Mouse (Mus musculus): ENCODE results near the gene Fam151a. TPM values are rescaled to one million over a fixed set of nuclear protein-coding genes. Genes with fewer than 3 reads are reported as not detected.
A peak's percentile ranks its signal among the peaks of the same experiment; 100 is the strongest.

Gene Fam151a
- polyA plus RNA-seq (2014; fragmentation: Nextera tagmentation; extraction: Ambion mirVana), result 0.11 TPM in 1 of 2 replicates, not detected in the other

- H3K4me3 ChIP-seq (ENCODE audit: low read depth, low read length), result no peak within 1 kb of the TSS
- ATAC-seq (replicated peaks; ENCODE audit: insufficient number of reproducible peaks, low FRiP score, low TSS enrichment), result no peak
- no peak within 1 kb of the TSS for H3K4me2 ChIP-seq
- H3K9ac ChIP-seq (ENCODE audit: low read depth, low read length), result no peak within 1 kb of the TSS; the same call in 1 of the 2 replicates
- no peaks in the 10 kb centered on the region; the same call in 1 of the 2 replicates for H3K27me3 ChIP-seq (ENCODE audit: control insufficient read depth, insufficient read depth, low read length)
- H3K9me3 ChIP-seq (replicated peaks; ENCODE audit: control insufficient read depth, low read length), result no peaks in the 10 kb centered on the region
- H3K4me1 ChIP-seq (ENCODE audit: control insufficient read depth, insufficient read depth, low read length), result no peaks in the 10 kb centered on the region
- 27% methylated on average over 4 of the region's 4 CpGs for WGBS (ENCODE audit: insufficient replicate concordance)
- H3K27ac ChIP-seq (ENCODE audit: low read depth, low read length), result no peak within 1 kb of the TSS
- no peaks in the 10 kb centered on the region for H3K36me3 ChIP-seq (ENCODE audit: control insufficient read depth, insufficient read depth, low read length)
These were observed at the start of gene Fam151a for GRCm38 (mm10) chr4:106733636-106734035. TSS of gene Fam151a (plus strand) at chr4:106733889.

GRCm38 (mm10) chr4:106688636-106689296, 44.9 kb upstream of the Fam151a start:
- no peak overlapping the region for H3K9ac ChIP-seq (ENCODE audit: low read depth, low read length)
- peak; percentile 57 for ATAC-seq (replicated peaks; ENCODE audit: insufficient number of reproducible peaks, low FRiP score, low TSS enrichment)
- H3K27ac ChIP-seq (ENCODE audit: low read depth, low read length), result peak overlapping the region; percentile 41
- no peaks in the 10 kb centered on the region for H3K9me3 ChIP-seq (replicated peaks; ENCODE audit: control insufficient read depth, low read length)
- H3K4me1 ChIP-seq (ENCODE audit: control insufficient read depth, insufficient read depth, low read length), result 0 out of 2 replicates have a peak, but pooled peaks cover 2% of the 10 kb centered on the region
- no peaks in the 10 kb centered on the region for H3K36me3 ChIP-seq (ENCODE audit: control insufficient read depth, insufficient read depth, low read length)
- H3K27me3 ChIP-seq (ENCODE audit: control insufficient read depth, insufficient read depth, low read length), result no peaks in the 10 kb centered on the region
- H3K4me2 ChIP-seq, result no peak overlapping the region
- H3K4me3 ChIP-seq (ENCODE audit: low read depth, low read length), result no peak overlapping the region
- WGBS (ENCODE audit: insufficient replicate concordance), result 30% methylated on average over 3 of the region's 3 CpGs

- WGBS (ENCODE audit: insufficient replicate concordance), result 78% methylated on average over 15 of the region's 15 CpGs
These were observed 39.8 kb upstream of the Fam151a start for GRCm38 (mm10) chr4:106693841-106694430.

GRCm38 (mm10) chr4:106699989-106700388, 33.7 kb upstream of the Fam151a start:
- no peak overlapping the region for H3K4me2 ChIP-seq
- no peak; the same call in 1 of the 2 replicates for ATAC-seq (replicated peaks; ENCODE audit: insufficient number of reproducible peaks, low FRiP score, low TSS enrichment)

More at GRCm38 (mm10) chr4:106693841-106694430, 39.8 kb upstream of the Fam151a start:
- no peak overlapping the region for H3K27ac ChIP-seq (ENCODE audit: low read depth, low read length)
- no peaks in the 10 kb centered on the region for H3K27me3 ChIP-seq (ENCODE audit: control insufficient read depth, insufficient read depth, low read length)
- ATAC-seq (replicated peaks; ENCODE audit: insufficient number of reproducible peaks, low FRiP score, low TSS enrichment), result no peak
- no peaks in the 10 kb centered on the region for H3K9me3 ChIP-seq (replicated peaks; ENCODE audit: control insufficient read depth, low read length)
- no peak overlapping the region for H3K9ac ChIP-seq (ENCODE audit: low read depth, low read length)
- H3K4me2 ChIP-seq, result no peak overlapping the region
- H3K4me3 ChIP-seq (ENCODE audit: low read depth, low read length), result no peak overlapping the region
- no peaks in the 10 kb centered on the region for H3K4me1 ChIP-seq (ENCODE audit: control insufficient read depth, insufficient read depth, low read length)
- no peaks in the 10 kb centered on the region for H3K36me3 ChIP-seq (ENCODE audit: control insufficient read depth, insufficient read depth, low read length)

GRCm38 (mm10) chr4:106700798-106701197, 32.9 kb upstream of the Fam151a start:
- Histone ChIP-seq H3K9me3 (replicated peaks; ENCODE audit: control insufficient read depth, low read length) (no peaks in the 10 kb centered on the region), H3K27ac (ENCODE audit: low read depth, low read length) (no peak overlapping the region), H3K27me3 (ENCODE audit: control insufficient read depth, insufficient read depth, low read length) (peaks cover 17% of the 10 kb centered on the region), H3K4me3 (ENCODE audit: low read depth, low read length) (no peak overlapping the region), H3K36me3 (ENCODE audit: control insufficient read depth, insufficient read depth, low read length) (no peaks in the 10 kb centered on the region), H3K4me2 (no peak overlapping the region), H3K9ac (ENCODE audit: low read depth, low read length) (no peak overlapping the region), H3K4me1 (ENCODE audit: control insufficient read depth, insufficient read depth, low read length) (no peaks in the 10 kb centered on the region)
- 51% methylated on average over 4 of the region's 4 CpGs for WGBS (ENCODE audit: insufficient replicate concordance)
- no peak for ATAC-seq (replicated peaks; ENCODE audit: insufficient number of reproducible peaks, low FRiP score, low TSS enrichment)

More at GRCm38 (mm10) chr4:106699989-106700388, 33.7 kb upstream of the Fam151a start:
- Histone ChIP-seq H3K9ac (ENCODE audit: low read depth, low read length) (no peak overlapping the region), H3K27me3 (ENCODE audit: control insufficient read depth, insufficient read depth, low read length) (peaks cover 17% of the 10 kb centered on the region), H3K4me3 (ENCODE audit: low read depth, low read length) (no peak overlapping the region), H3K9me3 (replicated peaks; ENCODE audit: control insufficient read depth, low read length) (no peaks in the 10 kb centered on the region), H3K27ac (ENCODE audit: low read depth, low read length) (no peak overlapping the region), H3K4me1 (ENCODE audit: control insufficient read depth, insufficient read depth, low read length) (no peaks in the 10 kb centered on the region), H3K36me3 (ENCODE audit: control insufficient read depth, insufficient read depth, low read length) (no peaks in the 10 kb centered on the region)
- 18% methylated on average over 9 of the region's 9 CpGs for WGBS (ENCODE audit: insufficient replicate concordance)

GRCm38 (mm10) chr4:106703956-106704355, 29.7 kb upstream of the Fam151a start:
- Histone ChIP-seq H3K9me3 (replicated peaks; ENCODE audit: control insufficient read depth, low read length) (no peaks in the 10 kb centered on the region), H3K27me3 (ENCODE audit: control insufficient read depth, insufficient read depth, low read length) (peaks cover 17% of the 10 kb centered on the region), H3K9ac (ENCODE audit: low read depth, low read length) (no peak overlapping the region), H3K36me3 (ENCODE audit: control insufficient read depth, insufficient read depth, low read length) (no peaks in the 10 kb centered on the region), H3K4me2 (no peak overlapping the region), H3K4me1 (ENCODE audit: control insufficient read depth, insufficient read depth, low read length) (peaks cover 6% of the 10 kb centered on the region; the same call in 1 of the 2 replicates), H3K4me3 (ENCODE audit: low read depth, low read length) (no peak overlapping the region), H3K27ac (ENCODE audit: low read depth, low read length) (no peak overlapping the region)
- 78% methylated on average over 10 of the region's 10 CpGs for WGBS (ENCODE audit: insufficient replicate concordance)
- no peak for ATAC-seq (replicated peaks; ENCODE audit: insufficient number of reproducible peaks, low FRiP score, low TSS enrichment)

- Histone ChIP-seq H3K9ac (ENCODE audit: low read depth, low read length) (no peak overlapping the region), H3K27ac (ENCODE audit: low read depth, low read length) (no peak overlapping the region), H3K9me3 (replicated peaks; ENCODE audit: control insufficient read depth, low read length) (no peaks in the 10 kb centered on the region), H3K36me3 (ENCODE audit: control insufficient read depth, insufficient read depth, low read length) (no peaks in the 10 kb centered on the region), H3K4me2 (no peak overlapping the region), H3K4me1 (ENCODE audit: control insufficient read depth, insufficient read depth, low read length) (peaks cover 6% of the 10 kb centered on the region; the same call in 1 of the 2 replicates), H3K4me3 (ENCODE audit: low read depth, low read length) (no peak overlapping the region), H3K27me3 (ENCODE audit: control insufficient read depth, insufficient read depth, low read length) (peaks cover 17% of the 10 kb centered on the region)
- 73% methylated on average over 11 of the region's 11 CpGs for WGBS (ENCODE audit: insufficient replicate concordance)
- no peak for ATAC-seq (replicated peaks; ENCODE audit: insufficient number of reproducible peaks, low FRiP score, low TSS enrichment)
These were observed 29.3 kb upstream of the Fam151a start for GRCm38 (mm10) chr4:106704416-106704815.

GRCm38 (mm10) chr4:106705096-106705665, 28.5 kb upstream of the Fam151a start:
- no peak for ATAC-seq (replicated peaks; ENCODE audit: insufficient number of reproducible peaks, low FRiP score, low TSS enrichment)

More at GRCm38 (mm10) chr4:106705096-106705665, 28.5 kb upstream of the Fam151a start:
- no peaks in the 10 kb centered on the region for H3K36me3 ChIP-seq (ENCODE audit: control insufficient read depth, insufficient read depth, low read length)
- H3K9ac ChIP-seq (ENCODE audit: low read depth, low read length), result no peak overlapping the region
- H3K27me3 ChIP-seq (ENCODE audit: control insufficient read depth, insufficient read depth, low read length), result peaks cover 14% of the 10 kb centered on the region
- 56% methylated on average over 8 of the region's 8 CpGs for WGBS (ENCODE audit: insufficient replicate concordance)
- no peak overlapping the region for H3K27ac ChIP-seq (ENCODE audit: low read depth, low read length)
- no peaks in the 10 kb centered on the region for H3K9me3 ChIP-seq (replicated peaks; ENCODE audit: control insufficient read depth, low read length)
- H3K4me2 ChIP-seq, result no peak overlapping the region
- peaks cover 6% of the 10 kb centered on the region; the same call in 1 of the 2 replicates for H3K4me1 ChIP-seq (ENCODE audit: control insufficient read depth, insufficient read depth, low read length)
- H3K4me3 ChIP-seq (ENCODE audit: low read depth, low read length), result no peak overlapping the region
